Mouse (Mus musculus): ENCODE data around the gene Ing4. TPM values are rescaled to one million over a fixed set of nuclear protein-coding genes. Genes with fewer than 3 reads are reported as not detected.
A peak's percentile ranks its signal among the peaks of the same experiment; 100 is the strongest.

Ing4 gene
- polyA plus RNA-seq (2012; rRNA removed): 75.7 and 80.2 TPM in 2 replicates

GRCm38 (mm10) chr6:125039533-125040153 lies at the start of gene Ing4:
Ing4 (plus strand) TSS chr6:125039760.
- WGBS: under 1% methylated on average over 26 of the region's 26 CpGs
- DNase-seq: peak; percentile 89 to 95
- H3K27ac ChIP-seq (ENCODE audit: insufficient read depth, low read length): no peak within 1 kb of the TSS
- peak within 1 kb of the TSS; percentile 96 for H3K4me3 ChIP-seq (replicated peaks; ENCODE audit: insufficient read depth, low read depth, low read length)
- no peaks in the 10 kb centered on the region for H3K27me3 ChIP-seq (ENCODE audit: control insufficient read depth, insufficient read depth, low read length)
- no peaks in the 10 kb centered on the region for H3K4me1 ChIP-seq (ENCODE audit: control insufficient read depth, insufficient read depth, low read length)
- TF ChIP-seq CTCF (IDR thresholded peaks at IDR 0.05; ENCODE audit: borderline replicate concordance, insufficient read depth, low read depth, low read length) (no peak), POLR2A (IDR thresholded peaks at IDR 0.05; ENCODE audit: borderline replicate concordance, insufficient read depth, low read length) (peak; percentile 50; the same call in 1 of the 2 replicates)

DNA sequence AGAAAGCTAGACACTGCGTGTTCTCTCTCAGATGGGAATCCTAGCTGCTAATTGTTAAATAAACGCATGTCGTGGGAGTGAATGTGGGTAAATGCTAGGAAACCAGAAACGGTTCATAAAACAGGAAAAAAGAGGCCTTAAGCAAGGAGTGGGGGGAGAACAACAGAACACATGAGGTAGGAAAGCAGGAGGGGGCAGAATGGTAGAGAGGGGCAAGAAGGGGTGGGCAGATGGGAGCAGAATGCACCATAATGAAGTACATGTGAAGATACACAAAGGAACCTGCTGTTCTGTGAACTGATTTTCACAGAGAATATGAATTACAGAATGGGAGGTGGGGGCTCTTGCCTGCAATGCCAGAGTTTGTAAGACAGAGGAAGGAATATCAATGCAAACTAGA lies 47.3 kb upstream of the Ing4 start:
- Histone ChIP-seq H3K4me1 (ENCODE audit: control insufficient read depth, insufficient read depth, low read length) (no peaks in the 10 kb centered on the region), H3K4me3 (replicated peaks; ENCODE audit: insufficient read depth, low read depth, low read length) (no peak overlapping the region), H3K27me3 (ENCODE audit: control insufficient read depth, insufficient read depth, low read length) (no peaks in the 10 kb centered on the region), H3K27ac (ENCODE audit: insufficient read depth, low read length) (no peak overlapping the region)
- 80% methylated on average over 4 of the region's 4 CpGs for WGBS
- TF ChIP-seq POLR2A (IDR thresholded peaks at IDR 0.05; ENCODE audit: borderline replicate concordance, insufficient read depth, low read length) (no peak), CTCF (IDR thresholded peaks at IDR 0.05; ENCODE audit: borderline replicate concordance, insufficient read depth, low read depth, low read length) (no peak)
- no peak for DNase-seq

GRCm38 (mm10) chr6:124993365-124993764 lies 46.2 kb upstream of the Ing4 start:
- 84% methylated on average over 9 of the region's 9 CpGs for WGBS
- no peaks in the 10 kb centered on the region for H3K27me3 ChIP-seq (ENCODE audit: control insufficient read depth, insufficient read depth, low read length)
- no peak for TF ChIP-seq CTCF (IDR thresholded peaks at IDR 0.05; ENCODE audit: borderline replicate concordance, insufficient read depth, low read depth, low read length)
- no peak for TF ChIP-seq POLR2A (IDR thresholded peaks at IDR 0.05; ENCODE audit: borderline replicate concordance, insufficient read depth, low read length)
- no peak overlapping the region for H3K27ac ChIP-seq (ENCODE audit: insufficient read depth, low read length)
- no peak for DNase-seq
- H3K4me1 ChIP-seq (ENCODE audit: control insufficient read depth, insufficient read depth, low read length): 0 out of 2 replicates have a peak, but pooled peaks cover 6% of the 10 kb centered on the region
- H3K4me3 ChIP-seq (replicated peaks; ENCODE audit: insufficient read depth, low read depth, low read length): no peak overlapping the region

- no peak overlapping the region for H3K27ac ChIP-seq (ENCODE audit: insufficient read depth, low read length)
- 10% methylated on average over 11 of the region's 11 CpGs for WGBS
Measured at GRCm38 (mm10) chr6:124993876-124994275, 45.7 kb upstream of the Ing4 start.

GRCm38 (mm10) chr6:124995246-124995645 lies 44.3 kb upstream of the Ing4 start:
- Histone ChIP-seq H3K27ac (ENCODE audit: insufficient read depth, low read length) (no peak overlapping the region), H3K27me3 (ENCODE audit: control insufficient read depth, insufficient read depth, low read length) (no peaks in the 10 kb centered on the region), H3K4me1 (ENCODE audit: control insufficient read depth, insufficient read depth, low read length) (0 out of 2 replicates have a peak, but pooled peaks cover 10% of the 10 kb centered on the region), H3K4me3 (replicated peaks; ENCODE audit: insufficient read depth, low read depth, low read length) (no peak overlapping the region)
- 66% methylated on average over 7 of the region's 7 CpGs for WGBS
- no peak for DNase-seq
- TF ChIP-seq CTCF (IDR thresholded peaks at IDR 0.05; ENCODE audit: borderline replicate concordance, insufficient read depth, low read depth, low read length) (no peak), POLR2A (IDR thresholded peaks at IDR 0.05; ENCODE audit: borderline replicate concordance, insufficient read depth, low read length) (no peak)

More at GRCm38 (mm10) chr6:124993876-124994275, 45.7 kb upstream of the Ing4 start:
- Histone ChIP-seq H3K4me1 (ENCODE audit: control insufficient read depth, insufficient read depth, low read length) (0 out of 2 replicates have a peak, but pooled peaks cover 6% of the 10 kb centered on the region), H3K4me3 (replicated peaks; ENCODE audit: insufficient read depth, low read depth, low read length) (no peak overlapping the region), H3K27me3 (ENCODE audit: control insufficient read depth, insufficient read depth, low read length) (no peaks in the 10 kb centered on the region)
- DNase-seq: no peak
- TF ChIP-seq POLR2A (IDR thresholded peaks at IDR 0.05; ENCODE audit: borderline replicate concordance, insufficient read depth, low read length): no peak
- TF ChIP-seq CTCF (IDR thresholded peaks at IDR 0.05; ENCODE audit: borderline replicate concordance, insufficient read depth, low read depth, low read length): no peak

DNA sequence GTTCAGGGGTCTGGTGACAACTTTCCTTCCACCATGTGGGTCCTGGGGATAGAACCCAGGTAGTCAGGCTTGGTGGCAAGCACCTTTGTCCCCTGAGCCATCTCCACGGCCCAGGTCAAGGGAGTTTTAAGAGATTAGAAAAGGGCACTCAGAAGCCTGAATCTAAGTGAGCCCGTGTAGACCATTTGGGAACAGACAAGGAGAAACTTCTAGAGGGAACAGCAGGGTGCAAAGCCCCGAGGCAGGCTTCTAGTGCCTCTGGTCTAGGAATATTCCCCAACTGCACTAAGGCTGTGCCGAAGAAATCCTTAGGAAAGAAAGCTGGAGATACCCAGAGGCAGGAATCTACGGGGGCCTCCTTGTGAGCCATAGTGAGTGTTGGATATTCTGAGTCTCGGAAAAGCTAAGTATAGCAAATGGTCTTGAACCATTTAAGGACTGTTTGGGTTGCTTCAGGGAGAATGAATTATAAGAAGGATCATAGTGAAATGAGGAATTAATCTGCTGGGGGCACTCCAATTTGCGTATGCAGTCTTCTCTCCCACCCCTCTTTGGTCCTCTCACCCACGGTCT lies 43.6 kb upstream of the Ing4 start:
- no peak for DNase-seq
- H3K4me1 ChIP-seq (ENCODE audit: control insufficient read depth, insufficient read depth, low read length): 0 out of 2 replicates have a peak, but pooled peaks cover 10% of the 10 kb centered on the region
- TF ChIP-seq POLR2A (IDR thresholded peaks at IDR 0.05; ENCODE audit: borderline replicate concordance, insufficient read depth, low read length) (no peak), CTCF (IDR thresholded peaks at IDR 0.05; ENCODE audit: borderline replicate concordance, insufficient read depth, low read depth, low read length) (no peak)
- 48% methylated on average over 8 of the region's 8 CpGs for WGBS
- H3K27me3 ChIP-seq (ENCODE audit: control insufficient read depth, insufficient read depth, low read length): no peaks in the 10 kb centered on the region
- peak overlapping the region; percentile 47 for H3K27ac ChIP-seq (ENCODE audit: insufficient read depth, low read length)
- H3K4me3 ChIP-seq (replicated peaks; ENCODE audit: insufficient read depth, low read depth, low read length): peak overlapping the region; percentile 62

DNA sequence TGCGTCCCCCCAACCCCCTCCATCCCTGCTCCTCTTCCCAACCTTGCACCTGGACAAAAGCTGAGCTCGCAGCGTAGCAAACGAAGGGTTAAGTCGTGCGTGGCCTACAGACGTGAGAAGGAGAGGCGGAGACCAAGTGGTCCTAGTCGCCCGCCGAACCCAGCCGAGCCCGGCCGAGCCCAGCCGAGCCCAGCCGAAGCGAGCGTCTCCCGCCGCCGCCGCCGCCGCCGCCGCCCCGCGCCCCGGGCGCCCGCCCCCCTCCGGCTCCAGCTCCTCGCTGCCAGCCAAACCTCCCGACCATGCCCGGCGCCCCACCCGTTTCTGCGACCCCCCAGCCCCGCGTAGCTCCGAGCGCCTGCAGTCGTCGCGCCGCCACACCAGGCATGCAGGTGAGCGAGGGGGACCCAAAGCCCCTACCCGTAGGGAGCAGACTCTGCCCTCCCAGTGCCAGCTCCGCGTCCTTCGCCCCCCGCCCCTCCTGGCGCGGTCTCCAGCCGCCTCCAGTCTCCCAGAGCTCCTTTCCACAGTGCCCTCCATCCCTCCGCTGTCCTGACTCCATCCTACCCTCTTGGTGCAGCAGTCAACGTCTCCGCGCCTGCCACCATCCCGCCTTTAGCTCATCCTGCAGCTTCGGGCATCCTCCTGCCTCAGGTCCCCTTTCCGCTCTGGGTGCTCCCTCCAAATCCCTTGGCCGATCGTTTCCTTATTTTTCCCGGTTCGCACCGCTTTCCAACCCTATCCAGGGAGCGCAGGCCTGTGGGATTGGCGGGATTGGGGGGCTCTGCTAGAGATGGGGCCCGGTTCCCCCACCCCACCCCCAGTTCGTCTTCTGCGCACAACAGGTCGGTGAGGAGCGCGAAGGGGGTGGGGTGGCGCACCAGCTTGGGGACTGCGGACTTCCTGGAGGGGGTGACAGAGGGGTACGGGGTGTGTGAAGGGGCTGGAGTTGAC lies 42.7 kb upstream of the Ing4 start, which contains the start of gene Pianp:
Gene Pianp (plus strand): TSS at position 144 of the 951 bp plus-strand sequence.
- TF ChIP-seq CTCF (IDR thresholded peaks at IDR 0.05; ENCODE audit: borderline replicate concordance, insufficient read depth, low read depth, low read length) (no peak), POLR2A (IDR thresholded peaks at IDR 0.05; ENCODE audit: borderline replicate concordance, insufficient read depth, low read length) (peak; percentile 40; the same call in 1 of the 2 replicates)
- H3K4me3 ChIP-seq (replicated peaks; ENCODE audit: insufficient read depth, low read depth, low read length): peak within 1 kb of the TSS; percentile 72
- peak; percentile 88 to 89 for DNase-seq
- H3K27ac ChIP-seq (ENCODE audit: insufficient read depth, low read length): peak within 1 kb of the TSS; percentile 47
- no peaks in the 10 kb centered on the region for H3K27me3 ChIP-seq (ENCODE audit: control insufficient read depth, insufficient read depth, low read length)
- WGBS: under 1% methylated on average over 70 of the region's 78 CpGs
- 0 out of 2 replicates have a peak, but pooled peaks cover 10% of the 10 kb centered on the region for H3K4me1 ChIP-seq (ENCODE audit: control insufficient read depth, insufficient read depth, low read length)

Data from cerebellum, adult 2 months (tissue).